Mouse (Mus musculus) liver, postnatal 0 days (tissue): ENCODE results near the gene Slc46a2.

Experiments
- CTCF ChIP-seq: sonication (generic); IDR thresholded peaks from 2 replicates; pipeline ENCODE4 v1.5.1; 2016; ENCODE audit warnings: antibody characterized with exemption, low read depth
- EP300 ChIP-seq: IDR thresholded peaks from 2 replicates; pipeline ENCODE4 v1.6.1; 2016; ENCODE audit warnings: antibody characterized with exemption, low read depth, mild to moderate bottlenecking

DNA sequence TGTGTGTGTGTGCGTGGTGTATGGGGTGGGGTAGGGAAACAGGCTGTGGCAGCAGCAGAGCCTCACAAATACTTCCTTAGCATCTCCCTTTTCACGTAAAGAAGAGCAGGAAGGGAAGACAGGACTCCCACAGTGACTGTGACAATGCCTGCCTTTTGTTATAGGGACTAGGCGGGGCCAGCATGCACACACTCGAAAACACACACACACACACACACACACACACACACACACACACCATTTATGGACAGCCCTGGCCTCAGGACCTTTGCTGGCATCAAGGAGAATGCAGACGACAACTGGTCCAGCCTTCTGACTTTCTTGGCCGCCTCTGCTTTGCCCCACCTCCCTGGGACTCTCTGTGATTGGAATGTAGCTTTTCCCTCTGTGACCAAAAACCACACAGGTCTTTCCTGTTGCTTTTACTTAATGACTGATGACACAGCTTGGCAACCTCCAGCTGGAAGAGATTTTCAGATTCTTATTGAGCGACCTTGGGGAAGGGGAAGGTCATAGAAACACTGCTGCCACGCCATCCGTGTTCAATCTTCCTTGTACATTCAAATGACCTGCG lies 7.1 kb downstream of the Slc46a2 start:
- TF ChIP-seq CTCF (no peak), EP300 (no peak)
